Mouse (Mus musculus) gastrocnemius, adult 2 months (tissue): ENCODE measurements around the gene Gm6509. TPM values are rescaled to one million over a fixed set of nuclear protein-coding genes. Genes with fewer than 3 reads are reported as not detected.
"Not testable (repeated sequence)": the region's sequence is repeated elsewhere in the genome, so short reads cannot be mapped to it uniquely, and the experiment has no call there.

Source experiments
- DNase-seq: peaks from one replicate; pipeline ENCODE4 v3.0.0; 2022
- H3K27ac ChIP-seq: fragments of 200-600 bp; 2 replicates; pipeline ENCODE4 v1.8.1; 2022; ENCODE audit warnings: mild to moderate bottlenecking
- H3K4me3 ChIP-seq: fragments of 200-600 bp; 2 replicates; pipeline ENCODE4 v1.8.1; 2022; ENCODE audit warnings: mild to moderate bottlenecking, moderate library complexity
- intact Hi-C: fragments of 180-260 bp; cut with DNase I; formaldehyde crosslinking; loops from one replicate; pipeline ENCODE4 v1.15.1; 2025
- long read RNA-seq, 2 experiments: library from polyadenylated mRNA; stranded (forward); transcript quantifications; one replicate each; pipeline ENCODE4 v2.0.0; 2021
- total RNA-seq, 2 experiments: library from RNA; stranded (reverse); gene quantifications; 2 replicates each; pipeline ENCODE4 v1.2.3; 2021

The Gm6509 gene
- not detected for total RNA-seq
- long read RNA-seq, experiment 1: 0 reads
- long read RNA-seq, experiment 2: 0 reads

- intact Hi-C loops, H3K27ac ChIP-seq, DNase-seq, H3K4me3 ChIP-seq: not testable (repeated sequence)
Observed at GRCm38 (mm10) chr5:94623679-94624078, at the start of gene Gm6509. Gm6509 (plus strand) TSS chr5:94623979.

- intact Hi-C loops, H3K4me3 ChIP-seq, H3K27ac ChIP-seq, DNase-seq: not testable (repeated sequence)
Observed at GRCm38 (mm10) chr5:94616242-94616641, 7.5 kb upstream of the Gm6509 start, which contains the start of gene Gm3147. Gm3147 (minus strand) TSS chr5:94616342.

GRCm38 (mm10) chr5:94648082-94648481 is 24.3 kb downstream of the Gm6509 start, which contains the start of gene Gm6205:
Gm6205 (plus strand) TSS chr5:94648382.
- H3K27ac ChIP-seq, H3K4me3 ChIP-seq, DNase-seq, intact Hi-C loops: not testable (repeated sequence)

Other genes with a start within 250 kb of the Gm6509 start
- not detected for gene Gm7682, start 178.2 kb upstream of the Gm6509 start, total RNA-seq
- gene Gm3139, start 97.7 kb upstream of the Gm6509 start, total RNA-seq: not detected
- not detected for gene Gm3147, start 7.6 kb upstream of the Gm6509 start, total RNA-seq
- not detected for gene Gm6205, start 24.4 kb downstream of the Gm6509 start, total RNA-seq
- gene Gm3183, start 241.5 kb downstream of the Gm6509 start, total RNA-seq: not detected